ENCODE assay signal across 10 mouse cellular contexts in genomic region chr8:108697589-108697988, GRCm38 (mm10).
A peak's percentile ranks its signal among the peaks of the same experiment; 100 is the strongest.
DNase-seq lines count a peak whose midpoint lies in the region; ATAC-seq and TF ChIP-seq lines count a peak whose summit lies in the region.
"Had no signal": no experiment of that assay in that cellular context is flagged by ENCODE, and none has a peak within 500 bp of the region (broad histone marks: within the 10 kb centered on the region; RNA-seq: fewer than 3 reads in every experiment).

No protein-coding gene starts in this region.

- H3K27me3 ChIP-seq in lung, postnatal 0 days (replicated peaks; ENCODE audit: insufficient read depth, low read length) = peaks cover 28% of the 10 kb centered on the region; the same call in 1 of the 2 replicates
- H3K27me3 ChIP-seq in hindbrain, postnatal 0 days (ENCODE audit: insufficient read depth, low read length) = peaks cover 55% of the 10 kb centered on the region
- peaks cover 15% of the 10 kb centered on the region for H3K27me3 ChIP-seq in neural tube, embryonic 14.5 days (ENCODE audit: control insufficient read depth, insufficient read depth, low read length)

- no peak overlapping the region for H3K27ac ChIP-seq in lung, postnatal 0 days (ENCODE audit: low read length)
- H3K27ac ChIP-seq in hindbrain, postnatal 0 days = no peak overlapping the region; the same call in 1 of the 2 replicates
- peak overlapping the region; percentile 55; the same call in 1 of the 2 replicates for H3K27ac ChIP-seq in neural tube, embryonic 14.5 days (ENCODE audit: low read depth, low read length)

- peaks cover 4% of the 10 kb centered on the region; the same call in 1 of the 2 replicates for H3K4me1 ChIP-seq in lung, postnatal 0 days (ENCODE audit: insufficient read depth, low read depth, low read length)
- peaks cover 11% of the 10 kb centered on the region for H3K4me1 ChIP-seq in lung, adult 2 months (ENCODE audit: control insufficient read depth, insufficient read depth, low read length)
- no peaks in the 10 kb centered on the region for H3K4me1 ChIP-seq in hindbrain, postnatal 0 days (ENCODE audit: insufficient read depth, low read length)
- peaks cover 18% of the 10 kb centered on the region for H3K4me1 ChIP-seq in neural tube, embryonic 14.5 days (ENCODE audit: control insufficient read depth, insufficient read depth, low read length)

- no peak for TF ChIP-seq CTCF in lung, postnatal 0 days (IDR thresholded peaks at IDR 0.05)
- TF ChIP-seq CTCF in lung, adult 2 months (IDR thresholded peaks at IDR 0.05; ENCODE audit: insufficient read depth, low read length) = no peak
- no peak for TF ChIP-seq CTCF in hindbrain, postnatal 0 days (IDR thresholded peaks at IDR 0.05; ENCODE audit: low read depth)

- 0 out of 2 replicates have a peak overlapping the region, but pooled peaks have one; percentile 1 for H3K4me2 ChIP-seq in lung, postnatal 0 days (replicated peaks; ENCODE audit: low read depth, low read length)
- H3K4me2 ChIP-seq in hindbrain, postnatal 0 days (ENCODE audit: low read depth, low read length) = peak overlapping the region; percentile 22; the same call in 1 of the 2 replicates
- peak overlapping the region; percentile 9; the same call in 1 of the 2 replicates for H3K4me2 ChIP-seq in neural tube, embryonic 14.5 days (ENCODE audit: low read depth, low read length)

- no peak overlapping the region for H3K9ac ChIP-seq in lung, postnatal 0 days (replicated peaks; ENCODE audit: low read depth)
- no peak overlapping the region for H3K9ac ChIP-seq in hindbrain, postnatal 0 days (replicated peaks; ENCODE audit: low read length)
- no peak overlapping the region for H3K9ac ChIP-seq in neural tube, embryonic 14.5 days (replicated peaks; ENCODE audit: low read depth, low read length)

- TF ChIP-seq EP300 in lung, postnatal 0 days (IDR thresholded peaks at IDR 0.05) = no peak

- no peak for ATAC-seq in lung, postnatal 0 days
- ATAC-seq in hindbrain, postnatal 0 days = no peak
- no peak for ATAC-seq in neural tube, embryonic 14.5 days (ENCODE audit: low read depth)
- no peak for ATAC-seq in erythroid progenitor cell, adult 5-6 weeks (replicated peaks; ENCODE audit: low FRiP score, poor library complexity, severe bottlenecking)
- ATAC-seq: activated CD4-positive, CD25-positive, alpha-beta regulatory T cell, adult 4 months had no signal

- H3K4me3 ChIP-seq in lung, postnatal 0 days (ENCODE audit: low read depth, low read length) = no peak overlapping the region
- H3K4me3 ChIP-seq in lung, adult 2 months (replicated peaks; ENCODE audit: extremely low read depth, low read depth, low read length) = no peak overlapping the region
- no peak overlapping the region for H3K4me3 ChIP-seq in hindbrain, postnatal 0 days (ENCODE audit: low read length)
- no peak overlapping the region for H3K4me3 ChIP-seq in neural tube, embryonic 14.5 days (ENCODE audit: low read depth, low read length)
- H3K4me3 ChIP-seq: erythroblast, embryonic 14.5 days had no signal

- H3K36me3 ChIP-seq in lung, postnatal 0 days (ENCODE audit: insufficient read depth, low read length) = no peaks in the 10 kb centered on the region
- H3K36me3 ChIP-seq in hindbrain, postnatal 0 days (ENCODE audit: insufficient read depth, low read length) = no peaks in the 10 kb centered on the region
- H3K36me3 ChIP-seq in neural tube, embryonic 14.5 days (ENCODE audit: control insufficient read depth, insufficient read depth, low read length) = no peaks in the 10 kb centered on the region

- no peak for TF ChIP-seq POLR2A in lung, adult 2 months (IDR thresholded peaks at IDR 0.05; ENCODE audit: borderline replicate concordance, extremely low read depth, low read depth, low read length)

- peak; percentile 73 for DNase-seq in adrenal gland, adult 2 months
- no peak for DNase-seq in adrenal gland, postnatal 4 days (ENCODE audit: low spot score in 2 of 2)
- no peak for DNase-seq in lung, postnatal 0 days (ENCODE audit: low spot score)
- no peak for DNase-seq in lung, adult 2 months
- DNase-seq in hindbrain, postnatal 0 days (ENCODE audit: low spot score) = no peak
- no peak for DNase-seq in spleen, adult 12 weeks (ENCODE audit: low spot score)

- no peaks in the 10 kb centered on the region for H3K9me3 ChIP-seq in lung, postnatal 0 days (ENCODE audit: low read length)
- H3K9me3 ChIP-seq in hindbrain, postnatal 0 days (ENCODE audit: low read length) = no peaks in the 10 kb centered on the region
- H3K9me3 ChIP-seq in neural tube, embryonic 14.5 days (ENCODE audit: control insufficient read depth, low read length) = no peaks in the 10 kb centered on the region

- WGBS in lung, postnatal 0 days = 13% methylated on average over 13 of the region's 13 CpGs
- 13% methylated on average over 13 of the region's 13 CpGs for WGBS in lung, adult 2 months
- WGBS in hindbrain, postnatal 0 days = 1% methylated on average over 13 of the region's 13 CpGs
- WGBS in neural tube, embryonic 14.5 days = 2% methylated on average over 13 of the region's 13 CpGs
